Mouse (Mus musculus) stomach, postnatal 0 days (tissue): ENCODE measurements around the gene Dnah10.

Source experiments
- CTCF ChIP-seq: IDR thresholded peaks from 2 replicates; pipeline ENCODE4 v1.5.1; 2016; ENCODE audit warnings: antibody characterized with exemption, low read depth, mild to moderate bottlenecking, moderate library complexity
- EP300 ChIP-seq: optimal IDR thresholded peaks from 2 replicates; pipeline ENCODE3; 2016; ENCODE audit warnings: antibody characterized with exemption

- TF ChIP-seq CTCF (peak; percentile 53), EP300 (no peak)
Measured at GRCm38 (mm10) chr5:124761011-124761410, 36.1 kb downstream of the Dnah10 start.
